Mouse (Mus musculus) thymus, postnatal 10 days (tissue): ENCODE measurements around the gene Ctrc.

Experiments used
- DNase-seq, 2 experiments: peaks; one replicate each; pipeline ENCODE4 v3.0.0; 2021; ENCODE audit warnings: low spot score in 2 of 2

Ctrc gene

GRCm38 (mm10) chr4:141821178-141821577 lies 25.0 kb downstream of the Ctrc start:
- DNase-seq: no peak

DNA sequence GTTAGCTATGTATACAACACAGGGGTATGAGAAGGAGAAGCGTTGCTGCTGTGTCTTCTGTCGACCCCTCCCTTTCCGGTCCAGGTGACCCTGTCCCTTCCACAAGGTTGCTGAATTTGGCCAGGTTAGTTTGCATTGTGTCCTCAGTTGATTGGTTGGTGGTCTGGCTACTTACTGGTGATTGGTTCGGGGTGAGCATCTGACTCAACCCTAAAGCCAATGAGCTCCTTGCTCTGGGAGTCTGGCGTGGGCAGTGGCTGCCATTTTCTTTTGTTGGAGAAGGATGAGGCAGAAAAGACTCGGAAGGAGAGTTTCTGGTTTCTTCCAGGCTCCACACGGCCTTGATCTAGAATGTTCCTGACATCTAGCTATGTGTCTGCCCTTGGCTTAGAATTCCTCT lies 26.8 kb downstream of the Ctrc start:
- DNase-seq: no peak

GRCm38 (mm10) chr4:141818861-141819260 lies 27.3 kb downstream of the Ctrc start:
- DNase-seq: no peak

DNA sequence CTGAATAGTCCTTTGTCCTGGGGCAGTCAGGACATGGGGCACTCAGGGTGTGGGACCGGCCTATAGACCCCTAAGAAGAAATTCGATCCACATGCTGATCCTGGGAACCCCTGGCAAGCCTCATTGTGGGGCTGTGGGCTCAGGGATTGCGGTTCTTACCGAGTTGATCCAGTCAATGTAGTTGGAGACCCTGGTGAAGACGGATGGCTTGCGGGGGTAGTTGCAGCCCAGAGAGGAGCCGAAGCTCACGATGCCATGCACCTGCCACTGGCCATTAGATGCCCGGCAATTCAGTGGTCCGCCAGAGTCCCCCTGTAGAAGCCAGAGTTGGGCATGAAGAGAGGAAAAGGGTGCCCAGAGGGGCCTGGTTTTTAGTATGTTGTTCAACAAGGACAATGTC lies 28.5 kb downstream of the Ctrc start:
- DNase-seq: no peak

DNA sequence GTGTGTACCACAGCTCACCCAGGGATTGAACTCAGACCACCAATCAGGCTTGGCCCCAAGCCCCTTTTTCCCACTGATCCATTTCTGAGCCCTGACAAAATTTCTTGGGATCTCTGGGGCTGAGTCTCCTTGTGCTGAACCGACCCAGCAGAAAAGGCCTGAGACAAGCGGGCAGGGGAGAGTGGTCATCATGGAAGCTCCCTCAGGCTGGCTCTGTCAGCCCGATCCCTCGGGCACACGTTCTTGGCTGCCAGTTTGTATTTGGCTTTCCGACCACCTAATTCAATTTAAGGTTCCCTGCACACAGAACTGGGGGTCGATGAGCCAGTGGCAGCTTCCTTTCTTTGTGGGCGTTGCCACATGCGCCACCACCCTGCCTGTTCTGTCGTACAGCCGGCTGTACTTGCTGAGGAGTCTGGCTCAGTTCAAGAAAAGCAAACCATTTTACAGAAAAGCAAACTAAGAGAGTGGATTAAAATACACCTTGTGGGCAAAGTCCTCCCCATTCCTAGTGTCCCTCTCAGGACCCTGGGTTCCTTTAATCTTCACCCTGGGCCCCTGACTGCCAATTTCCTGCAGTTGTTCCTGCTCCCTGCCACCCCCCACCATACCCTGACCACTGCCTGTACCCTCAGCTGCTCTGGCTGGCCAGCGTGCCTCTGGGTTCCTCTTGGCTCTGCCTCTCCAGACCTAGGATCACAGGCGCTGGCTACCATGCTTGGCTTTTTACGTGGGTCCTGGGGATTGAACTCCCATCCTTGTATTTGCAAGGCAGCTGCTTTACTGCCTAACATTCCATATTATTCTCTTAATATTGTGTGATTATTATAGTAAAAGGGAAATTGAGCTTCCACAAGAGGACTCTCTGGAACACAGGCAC lies 29.1 kb downstream of the Ctrc start:
- DNase-seq: no peak

DNA sequence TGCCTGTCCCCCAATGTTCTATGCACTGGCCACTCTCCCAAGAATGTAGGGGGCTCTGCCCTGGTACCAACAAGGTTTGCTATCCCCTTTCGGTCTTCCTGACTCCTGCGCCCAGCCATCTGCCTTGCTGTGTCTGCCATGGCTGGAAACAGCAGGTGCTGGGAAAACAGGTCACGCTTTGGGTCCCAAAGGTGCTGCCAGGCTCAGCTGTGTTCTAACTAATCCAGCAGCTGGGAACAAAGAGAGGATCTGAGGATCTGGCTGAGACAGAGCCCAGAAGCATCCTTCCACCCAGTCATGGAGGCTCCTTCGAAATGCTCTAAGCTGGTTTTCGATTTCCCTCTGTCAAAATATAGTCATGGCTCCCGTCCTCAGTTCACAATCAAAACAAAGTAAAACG lies 29.9 kb downstream of the Ctrc start:
- no peak for DNase-seq

DNA sequence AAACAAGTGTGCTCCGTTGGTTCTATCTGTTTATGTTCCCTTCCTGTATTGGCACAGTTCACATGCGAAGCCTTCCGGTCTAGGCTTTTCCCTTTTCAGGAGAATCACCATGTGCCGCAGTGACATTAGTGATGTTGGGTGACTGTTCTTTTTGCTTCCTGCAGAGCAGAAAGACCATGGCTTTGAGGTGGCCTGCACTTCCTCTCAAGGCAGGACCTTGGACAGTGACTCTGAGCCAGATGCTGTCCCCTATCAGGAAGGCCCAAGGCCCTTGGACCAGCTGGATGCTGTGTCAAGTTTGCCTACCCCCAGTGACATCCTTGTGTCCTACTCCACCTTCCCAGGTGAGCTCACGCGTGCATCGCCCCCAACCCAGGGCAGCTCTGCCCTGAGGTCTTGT lies 34.8 kb downstream of the Ctrc start:
- DNase-seq: no peak

DNA sequence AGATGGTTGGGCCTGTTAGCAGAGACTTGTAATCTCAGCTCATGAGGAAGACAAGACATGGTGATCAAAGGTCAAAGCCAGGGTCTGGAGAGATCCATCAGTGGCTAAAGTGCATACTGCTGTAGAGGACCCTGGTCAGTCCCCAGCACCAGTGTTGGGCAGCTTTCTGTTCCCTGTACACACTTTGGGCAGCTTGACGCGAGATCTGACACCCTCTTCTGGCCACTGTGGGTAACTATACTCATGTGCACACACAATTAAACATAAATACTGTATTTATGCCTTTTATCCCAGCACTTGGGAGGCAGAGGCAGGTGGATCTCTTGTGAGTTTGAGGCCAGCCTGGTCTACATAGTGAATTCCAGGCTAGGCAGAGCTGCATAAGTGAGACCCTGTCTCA lies 35.2 kb downstream of the Ctrc start:
- DNase-seq: no peak

GRCm38 (mm10) chr4:141809850-141810464 lies 36.2 kb downstream of the Ctrc start:
- DNase-seq: peak in 1 of 2 experiments; percentile 20

GRCm38 (mm10) chr4:141805886-141806285 lies 40.3 kb downstream of the Ctrc start:
- no peak for DNase-seq

GRCm38 (mm10) chr4:141804105-141804504 lies 42.1 kb downstream of the Ctrc start:
- no peak for DNase-seq

- DNase-seq: no peak
Observed at GRCm38 (mm10) chr4:141797545-141797944, 48.6 kb downstream of the Ctrc start.

DNA sequence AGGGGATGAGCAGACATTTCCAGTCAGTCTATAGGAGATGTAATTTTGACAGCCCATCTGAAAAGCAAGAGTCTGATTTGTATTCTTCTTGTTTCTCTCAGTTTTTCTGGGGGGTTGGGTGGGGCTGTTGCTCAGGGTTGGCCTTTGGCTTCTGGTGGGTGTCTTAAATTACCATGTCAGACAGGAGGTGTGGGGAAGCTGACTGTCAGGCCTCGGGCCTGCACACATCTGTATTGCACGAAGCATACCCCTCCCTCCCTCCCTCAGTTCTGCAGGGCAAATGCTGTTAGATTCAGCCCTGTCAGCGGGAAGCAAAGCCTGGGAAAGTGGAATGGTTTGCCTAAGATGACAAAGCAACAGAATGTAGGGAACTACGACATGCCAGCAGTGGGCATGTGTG lies 49.2 kb downstream of the Ctrc start:
- DNase-seq: no peak

GRCm38 (mm10) chr4:141796356-141796755 lies 49.8 kb downstream of the Ctrc start:
- no peak for DNase-seq

DNA sequence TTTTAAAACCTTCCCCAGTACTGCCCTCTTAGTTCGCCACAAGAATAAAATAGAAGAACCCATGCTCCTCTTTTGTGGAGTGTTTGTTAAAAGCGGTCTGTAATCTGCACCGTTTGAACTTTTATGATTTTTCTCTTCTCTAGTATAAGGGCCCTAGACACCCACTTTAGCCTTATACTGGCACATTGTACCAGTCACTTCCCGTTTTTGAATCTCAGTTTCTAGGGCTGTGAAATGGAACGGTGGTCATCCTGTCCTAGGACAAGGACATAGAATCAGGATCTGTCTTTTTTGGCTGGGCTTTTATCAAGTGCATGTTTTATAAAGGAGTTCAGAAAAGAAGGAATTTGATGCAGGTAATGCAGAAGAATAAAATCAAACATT lies 52.0 kb downstream of the Ctrc start:
- DNase-seq: no peak

- DNase-seq: peak; percentile 95 to 98
Observed at GRCm38 (mm10) chr4:141793282-141794151, 52.6 kb downstream of the Ctrc start, which contains the start of gene Casp9. Gene Casp9, plus strand, starts transcription at chr4:141793612.

DNA sequence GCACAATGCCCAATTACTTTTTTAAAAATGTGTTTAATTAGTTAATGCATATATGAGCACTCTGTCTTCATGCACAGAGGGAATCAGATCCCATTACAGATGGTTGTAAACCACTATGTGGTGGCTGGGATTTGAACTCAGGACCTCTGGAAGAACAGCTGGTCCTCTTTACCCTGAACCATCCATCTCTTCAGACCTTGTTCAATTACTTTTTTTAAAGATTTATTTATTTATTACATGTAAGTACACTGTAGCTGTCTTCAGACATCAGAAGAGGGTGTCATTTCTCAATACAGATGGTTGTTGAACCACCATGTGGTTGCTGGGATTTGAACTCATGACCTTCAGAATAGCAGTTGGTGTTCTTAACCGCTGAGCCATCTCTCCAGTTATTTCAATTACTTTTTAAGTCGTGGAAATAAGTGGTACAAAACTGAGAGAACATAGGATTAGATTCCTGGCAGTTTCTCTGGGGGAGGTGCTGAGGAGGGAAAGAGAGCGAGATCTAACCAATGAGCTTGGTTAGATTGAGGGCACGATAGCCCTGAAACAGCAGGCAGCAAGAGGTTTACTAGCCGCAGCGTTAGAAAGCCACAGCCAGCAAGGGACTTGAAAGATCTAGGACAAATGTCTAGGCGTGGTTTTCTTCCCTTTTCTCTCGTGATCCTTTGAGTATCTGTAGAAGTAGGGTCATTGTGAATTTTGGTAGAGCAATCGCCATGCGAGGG lies 53.4 kb downstream of the Ctrc start:
- peak in 1 of 2 experiments; percentile 18 for DNase-seq

GRCm38 (mm10) chr4:141791951-141792350 lies 54.2 kb downstream of the Ctrc start:
- no peak for DNase-seq

- DNase-seq: no peak
Observed at GRCm38 (mm10) chr4:141791486-141791885, 54.7 kb downstream of the Ctrc start.

DNA sequence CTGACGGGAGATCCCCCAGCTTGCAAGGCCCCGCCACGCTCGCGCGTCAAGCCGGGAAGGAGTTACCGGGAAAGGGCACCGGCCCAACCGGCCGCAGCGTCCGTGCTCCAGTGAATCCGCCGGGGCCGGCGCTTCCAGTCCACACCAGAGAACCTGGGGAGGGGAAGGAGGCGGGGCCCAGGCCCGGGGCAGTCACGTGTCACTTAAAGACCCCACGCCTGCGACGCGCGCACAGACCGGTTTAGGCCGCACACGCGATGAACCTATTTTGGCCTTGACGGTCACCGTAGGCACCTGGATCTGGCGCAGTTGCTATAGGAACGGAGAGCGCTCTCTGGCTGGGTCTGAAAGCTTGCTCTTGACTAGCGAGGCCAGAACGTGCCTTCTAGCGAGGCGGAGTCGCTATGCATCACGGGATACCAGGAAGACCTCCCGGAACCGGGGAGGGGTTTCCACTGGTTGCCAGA lies 55.6 kb downstream of the Ctrc start, which contains the start of gene Dnajc16:
TSS of gene Dnajc16 (minus strand) at position 408 of the 467 bp plus-strand sequence.
- peak; percentile 93 to 95 for DNase-seq

DNA sequence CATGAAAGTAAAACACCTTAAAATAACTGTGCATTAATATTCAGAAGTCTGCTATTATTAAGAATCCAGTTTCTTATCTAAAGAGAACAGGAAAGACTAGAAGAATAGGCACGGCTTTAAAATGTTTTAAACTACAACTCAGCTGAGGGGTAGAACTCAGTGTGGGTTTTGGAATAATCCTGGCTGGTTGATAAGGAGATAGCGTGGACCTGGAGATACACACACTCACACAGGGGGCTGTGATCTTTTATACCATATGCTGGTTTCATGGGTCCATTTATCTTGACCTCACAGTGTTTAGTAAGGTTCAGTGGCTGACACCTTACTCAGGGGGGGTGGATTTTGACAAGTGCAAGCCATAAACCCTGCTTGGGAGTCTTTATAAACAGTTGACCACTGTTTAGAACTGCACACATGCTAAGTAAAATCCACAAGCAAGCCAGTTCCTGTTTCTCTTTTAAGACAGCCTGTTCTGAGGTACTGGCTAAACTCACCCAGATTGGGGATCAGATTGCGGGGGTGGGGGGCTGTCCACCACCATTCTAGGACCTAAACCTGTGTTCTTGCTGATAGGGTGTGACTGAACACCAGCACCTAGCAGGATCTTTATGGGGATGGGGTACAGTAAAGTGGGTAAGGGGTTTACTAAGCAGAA lies 56.5 kb downstream of the Ctrc start:
- no peak for DNase-seq
